Mouse (Mus musculus): Measurements from ENCODE around the gene Lrit3.
"Not testable (repeated sequence)": the region's sequence is repeated elsewhere in the genome, so short reads cannot be mapped to it uniquely, and the experiment has no call there.

Lrit3 gene

DNA sequence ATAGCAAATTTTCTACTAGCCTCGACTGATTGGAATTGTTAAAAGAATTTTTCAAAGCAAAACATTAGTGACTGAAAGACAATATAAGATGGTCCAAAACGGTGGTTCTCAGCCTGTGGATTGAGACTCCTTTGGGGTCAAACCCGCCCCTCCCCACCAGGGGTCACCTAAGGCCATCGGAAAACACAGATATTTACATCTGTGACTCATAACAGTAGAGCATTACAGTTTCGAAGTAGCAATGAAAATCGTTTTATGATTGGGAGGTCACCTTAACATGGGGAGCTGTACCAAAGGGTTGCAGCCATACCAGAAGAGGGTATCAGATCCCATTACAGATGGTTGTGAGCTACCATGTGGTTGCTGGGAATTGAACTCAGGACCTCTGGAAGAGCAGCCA is 32.6 kb downstream of the Lrit3 start:
- in situ Hi-C loops (cut with MseI, MboI) = no loop called here

DNA sequence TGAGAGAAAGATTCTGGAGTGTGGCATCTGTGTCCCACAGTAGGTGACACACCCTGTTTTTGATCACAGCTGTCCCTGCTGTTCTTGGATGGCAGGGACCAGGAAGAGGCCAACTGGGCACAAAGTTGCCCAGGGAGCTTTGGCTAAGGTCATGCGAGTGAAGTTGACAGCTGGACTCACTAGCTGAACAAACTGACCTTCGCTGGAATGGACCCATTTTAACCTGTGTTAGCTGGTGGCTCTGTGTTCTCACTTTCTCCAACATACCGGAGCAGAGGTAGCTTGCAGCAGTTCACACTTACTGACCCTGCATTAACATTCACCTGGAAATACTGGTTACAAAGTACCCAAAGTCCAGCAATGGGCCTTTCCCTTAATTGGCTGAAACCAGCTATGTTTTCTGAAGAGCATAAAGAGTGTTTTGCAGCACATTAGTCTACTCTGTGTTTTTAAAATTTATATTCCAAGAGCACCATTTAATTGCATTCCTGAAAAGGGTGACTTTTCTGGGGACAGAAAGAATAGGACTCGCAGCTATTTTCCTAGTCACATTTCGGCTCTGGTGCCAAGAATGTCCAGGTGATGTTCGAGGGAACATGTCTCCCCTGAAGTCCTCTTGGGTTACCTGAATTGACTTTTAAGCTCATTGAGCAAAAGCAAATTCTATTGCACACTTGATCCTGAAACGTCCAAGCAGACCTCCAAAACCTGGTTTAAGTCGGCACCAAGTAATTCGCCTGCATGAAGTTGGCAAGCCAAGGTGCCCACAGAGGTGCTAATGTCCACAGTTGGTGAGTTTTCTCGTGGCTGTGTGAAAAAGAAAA is 36.6 kb downstream of the Lrit3 start:
- in situ Hi-C loops (cut with MseI, MboI) = no loop called here

DNA sequence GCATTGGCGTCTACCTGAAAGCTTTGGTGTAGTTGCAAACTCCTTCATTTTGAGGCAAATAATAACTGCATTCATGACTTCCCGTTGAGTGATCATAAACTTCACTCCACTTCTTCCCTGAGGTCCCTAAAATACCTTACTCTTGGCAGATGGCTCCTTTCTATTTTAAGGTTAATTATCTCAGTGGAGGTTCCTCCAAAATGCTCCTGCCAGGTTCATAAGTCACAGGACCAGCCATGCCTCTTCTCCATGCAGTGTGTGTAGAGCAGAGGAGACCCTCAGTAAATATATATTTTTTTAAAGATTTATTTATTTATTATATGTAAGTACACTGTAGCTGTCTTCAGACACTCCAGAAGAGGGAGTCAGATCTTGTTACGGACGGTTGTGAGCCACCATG is 37.7 kb downstream of the Lrit3 start:
- in situ Hi-C loops (cut with MseI, MboI) = no loop called here

DNA sequence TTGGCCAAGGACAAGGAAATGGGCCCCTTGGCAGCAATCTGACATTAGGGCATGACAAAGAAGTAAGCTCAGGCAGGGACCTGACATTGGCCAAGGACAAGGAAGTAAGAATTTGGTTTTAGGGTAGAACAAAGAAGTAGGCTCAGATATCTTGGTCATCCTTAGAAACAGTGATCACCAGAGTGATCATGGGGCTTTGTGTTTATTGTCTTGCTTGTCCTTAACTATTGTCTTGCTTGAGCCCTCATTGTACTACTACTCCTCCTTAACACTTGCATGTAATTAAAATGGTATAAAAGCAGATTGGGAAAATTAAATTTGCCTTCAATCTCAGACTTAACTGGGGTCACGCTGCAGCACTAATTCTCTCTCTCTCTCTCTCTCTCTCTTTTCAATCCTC is 46.2 kb downstream of the Lrit3 start:
- in situ Hi-C loops (cut with MseI, MboI) = not testable (repeated sequence)

DNA sequence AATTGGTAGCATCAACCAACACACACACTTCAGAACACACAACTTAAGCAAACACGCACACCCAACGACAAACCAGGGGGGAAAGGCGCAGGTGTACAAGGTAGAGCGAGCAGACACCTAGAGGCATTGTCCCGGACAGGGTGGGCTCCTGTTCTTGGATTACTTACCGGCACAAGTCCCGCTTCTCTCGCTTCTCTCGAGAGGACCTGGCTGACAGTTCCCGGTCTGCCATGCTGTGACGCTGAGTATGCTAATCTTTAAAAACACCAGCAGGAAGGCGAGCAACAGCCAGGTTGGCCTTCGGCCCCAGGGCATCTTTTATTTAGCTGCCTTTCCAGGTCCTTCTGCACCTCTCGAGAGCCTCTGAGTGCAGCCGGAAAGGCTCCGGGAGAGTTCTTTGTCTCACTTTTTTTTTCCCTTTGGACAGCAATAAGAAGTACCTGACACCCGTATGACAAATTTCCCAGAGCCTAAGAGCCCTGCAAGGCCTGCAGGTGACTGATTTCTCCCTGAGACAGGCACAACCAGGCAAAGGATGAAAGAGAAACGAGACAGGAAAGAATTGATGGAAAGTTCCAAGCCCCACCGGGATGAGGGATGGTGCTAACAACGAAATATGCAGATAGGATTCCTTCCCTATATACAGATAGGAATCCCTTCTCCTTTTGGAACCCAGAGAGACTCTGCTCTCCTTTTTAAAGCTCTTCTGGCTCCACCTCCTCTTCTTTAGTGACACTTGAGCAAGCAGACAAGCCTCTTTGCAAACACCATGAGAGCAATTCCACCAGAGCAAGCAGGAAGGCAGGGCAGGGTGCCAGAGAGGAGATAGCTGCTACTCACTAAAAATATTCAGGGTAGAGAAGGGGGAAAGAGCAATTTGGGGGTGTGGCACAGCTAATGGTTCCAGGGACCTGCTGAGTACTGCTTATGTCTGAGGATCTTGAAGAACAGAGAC is 48.9 kb downstream of the Lrit3 start, which contains the start of gene Egf:
TSS of gene Egf (minus strand) at position 667 of the 955 bp plus-strand sequence.
- in situ Hi-C loops (cut with MseI, MboI) = no loop called here

DNA sequence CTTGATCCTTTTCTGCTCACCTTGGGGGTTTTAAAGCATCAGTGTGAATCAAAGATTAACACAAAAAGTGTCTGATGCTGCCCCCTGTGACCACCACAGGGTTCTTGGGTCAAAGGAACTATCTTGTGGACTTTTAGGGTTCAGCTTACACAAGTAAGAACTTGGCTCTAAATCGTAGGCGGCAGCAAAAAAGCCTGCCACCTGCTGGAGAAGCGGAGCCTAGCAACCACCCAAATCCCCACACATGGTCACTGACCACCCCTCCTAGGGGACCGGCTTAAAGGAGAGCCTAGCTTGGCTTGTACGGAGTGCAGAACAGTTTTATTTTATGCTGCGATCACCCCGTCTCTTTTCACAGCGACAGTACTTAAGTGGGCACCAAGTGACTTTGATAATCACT is 59.0 kb downstream of the Lrit3 start:
- in situ Hi-C loops (cut with MseI, MboI) = no loop called here

DNA sequence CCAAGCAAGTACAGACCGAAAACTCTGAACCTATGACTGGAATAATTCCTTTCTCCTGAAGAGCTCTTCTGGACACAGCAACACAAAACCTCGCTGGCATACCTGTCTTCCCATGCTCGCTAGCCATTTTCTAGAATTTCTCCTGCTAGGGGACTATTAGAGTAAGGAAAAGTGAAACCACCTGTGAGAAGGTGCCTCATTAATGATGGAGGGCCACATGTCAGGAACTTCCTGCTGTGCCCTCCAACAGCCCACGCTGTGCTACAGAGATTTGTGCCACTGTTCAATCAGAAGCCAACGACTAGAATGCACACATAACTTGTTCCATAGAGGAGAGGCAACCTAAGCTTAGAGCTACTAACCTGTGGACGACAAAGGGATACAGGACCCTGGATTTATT is 61.0 kb downstream of the Lrit3 start:
- in situ Hi-C loops (cut with MseI, MboI) = no loop called here

DNA sequence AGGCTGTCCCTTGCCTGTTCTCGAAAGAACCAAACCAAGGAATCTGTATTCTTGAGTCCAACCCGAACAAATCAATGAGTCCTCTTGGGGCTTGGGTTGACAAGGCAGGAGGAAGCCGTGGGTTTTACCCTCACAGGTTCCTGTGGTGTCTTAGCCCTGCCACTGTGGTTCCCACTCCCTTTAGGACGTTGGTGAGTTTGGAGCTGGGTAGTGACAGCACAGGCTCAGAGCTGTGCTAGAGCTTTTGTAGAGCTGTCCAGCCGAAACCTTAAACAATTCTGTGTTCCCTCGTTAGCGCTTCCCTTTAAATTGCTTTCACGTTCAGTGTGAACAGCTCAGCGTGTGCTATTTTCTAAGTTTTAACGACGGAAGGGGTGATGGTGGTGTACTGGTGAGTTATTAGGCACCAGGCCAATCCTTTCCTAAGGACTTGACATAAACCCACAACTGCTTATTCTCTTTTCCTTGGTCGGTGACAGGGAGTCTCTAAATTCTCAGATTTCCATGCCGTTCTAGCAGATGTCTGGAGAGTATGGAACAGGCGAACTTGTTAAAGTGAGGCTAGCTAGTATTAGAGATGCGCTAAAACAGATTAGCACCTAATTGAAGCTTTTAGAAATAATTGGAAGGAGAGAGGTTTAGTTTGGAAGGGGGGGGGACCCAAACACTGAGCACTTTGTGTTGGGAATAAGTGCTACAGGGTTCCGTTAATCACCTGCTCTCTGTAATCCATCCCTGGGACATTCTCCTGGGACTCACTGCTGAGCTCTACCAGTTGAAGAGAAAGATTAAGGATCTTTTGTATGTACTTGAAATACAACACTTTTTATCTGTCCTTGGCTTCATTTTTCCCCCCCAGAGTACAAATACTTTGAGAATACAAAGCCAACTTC is 65.3 kb downstream of the Lrit3 start:
- in situ Hi-C loops (cut with MseI, MboI) = no loop called here
